8 mouse cellular contexts compared by ENCODE assay signal in the genomic region with DNA sequence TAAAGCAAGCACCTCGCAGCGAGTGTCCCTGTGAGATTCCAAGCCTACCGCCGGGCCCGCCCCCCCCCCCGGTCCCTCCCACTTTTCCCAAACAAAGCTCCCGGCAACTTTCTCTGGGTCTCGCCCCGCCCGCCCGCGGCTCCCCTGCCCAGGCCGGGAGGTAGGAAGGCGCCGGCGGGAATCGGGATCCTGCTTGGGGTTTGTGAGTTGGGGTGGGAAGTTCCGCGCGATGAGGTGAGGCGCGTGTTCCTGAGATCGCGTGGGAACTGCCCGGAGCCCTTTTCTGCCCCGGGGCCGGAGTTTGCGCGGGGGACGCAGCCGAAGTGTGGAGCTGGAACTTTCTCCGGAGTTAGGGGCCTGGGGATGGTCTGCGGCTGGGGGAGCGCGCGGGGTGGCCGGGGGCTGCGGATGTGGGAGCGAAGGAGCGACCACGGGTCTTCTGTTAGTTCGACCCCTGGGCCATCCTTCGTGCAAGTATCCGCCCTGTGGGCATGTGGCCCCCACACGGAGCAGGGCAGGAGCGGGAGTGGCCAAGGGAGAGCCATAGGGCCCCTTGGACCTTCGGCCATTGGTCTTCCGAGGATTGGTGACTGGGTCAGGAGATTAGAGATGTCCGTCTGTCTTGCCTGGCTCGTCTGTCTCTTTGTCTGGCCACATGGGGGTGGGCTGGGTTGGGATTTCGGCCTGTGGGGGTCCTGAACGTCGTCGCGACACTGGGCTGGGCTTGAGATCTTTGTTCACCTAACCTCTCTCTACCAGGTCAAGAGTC. TPM values are rescaled to one million over a fixed set of nuclear protein-coding genes. Genes with fewer than 3 reads are reported as not detected.
DNase-seq lines count a peak whose midpoint lies in the region; ATAC-seq lines count a peak whose summit lies in the region.

Gene Tead2 (plus strand): TSS at position 81 of the 769 bp plus-strand sequence.

- WGBS in heart, embryonic 16.5 days: under 1% methylated on average over 55 of the region's 55 CpGs
- WGBS in limb, embryonic 12.5 days: under 1% methylated on average over 55 of the region's 55 CpGs
- WGBS in midbrain, embryonic 15.5 days: 2% methylated on average over 54 of the region's 55 CpGs

- peak; percentile 73 for ATAC-seq in heart, embryonic 16.5 days (replicated peaks; ENCODE audit: extremely low read depth, insufficient read depth, low FRiP score)
- ATAC-seq in limb, embryonic 12.5 days (ENCODE audit: insufficient number of reproducible peaks, insufficient read depth, low FRiP score, low TSS enrichment, low read depth): peak; percentile 53
- peak; percentile 43 for ATAC-seq in midbrain, embryonic 15.5 days (replicated peaks)

- peaks cover 22% of the 10 kb centered on the region for H3K36me3 ChIP-seq in heart, embryonic 16.5 days (ENCODE audit: control insufficient read depth, insufficient read depth)
- peaks cover 38% of the 10 kb centered on the region for H3K36me3 ChIP-seq in limb, embryonic 12.5 days
- H3K36me3 ChIP-seq in midbrain, embryonic 15.5 days (replicated peaks): no peaks in the 10 kb centered on the region

- H3K27me3 ChIP-seq in heart, embryonic 16.5 days (ENCODE audit: control insufficient read depth, insufficient read depth, low read length): peaks cover 11% of the 10 kb centered on the region
- peaks cover 20% of the 10 kb centered on the region for H3K27me3 ChIP-seq in limb, embryonic 12.5 days
- H3K27me3 ChIP-seq in midbrain, embryonic 15.5 days (replicated peaks): peaks cover 15% of the 10 kb centered on the region

- H3K4me2 ChIP-seq in heart, embryonic 16.5 days (ENCODE audit: low read depth, low read length): peak within 1 kb of the TSS; percentile 91
- peak within 1 kb of the TSS; percentile 98 for H3K4me2 ChIP-seq in limb, embryonic 12.5 days
- H3K4me2 ChIP-seq in midbrain, embryonic 15.5 days: peak within 1 kb of the TSS; percentile 63

- H3K27ac ChIP-seq in heart, embryonic 16.5 days (ENCODE audit: low read length): peak within 1 kb of the TSS; percentile 85
- peak within 1 kb of the TSS; percentile 99 for H3K27ac ChIP-seq in limb, embryonic 12.5 days
- H3K27ac ChIP-seq in midbrain, embryonic 15.5 days: peak within 1 kb of the TSS; percentile 71

- H3K4me1 ChIP-seq in heart, embryonic 16.5 days (ENCODE audit: control insufficient read depth, insufficient read depth, low read length): peaks cover 25% of the 10 kb centered on the region
- peaks cover 43% of the 10 kb centered on the region for H3K4me1 ChIP-seq in limb, embryonic 12.5 days (replicated peaks)
- peaks cover 19% of the 10 kb centered on the region for H3K4me1 ChIP-seq in midbrain, embryonic 15.5 days

- H3K4me3 ChIP-seq in heart, embryonic 16.5 days (ENCODE audit: low read length): peak within 1 kb of the TSS; percentile 90
- peak within 1 kb of the TSS; percentile 88 for H3K4me3 ChIP-seq in limb, embryonic 12.5 days (replicated peaks)
- H3K4me3 ChIP-seq in midbrain, embryonic 15.5 days: peak within 1 kb of the TSS; percentile 42

- no peaks in the 10 kb centered on the region for H3K9me3 ChIP-seq in heart, embryonic 16.5 days (replicated peaks; ENCODE audit: control insufficient read depth, low read length)
- no peaks in the 10 kb centered on the region for H3K9me3 ChIP-seq in limb, embryonic 12.5 days
- no peaks in the 10 kb centered on the region for H3K9me3 ChIP-seq in midbrain, embryonic 15.5 days

- peak within 1 kb of the TSS; percentile 97 for H3K9ac ChIP-seq in heart, embryonic 16.5 days (ENCODE audit: low read length)
- H3K9ac ChIP-seq in limb, embryonic 12.5 days (replicated peaks): peak within 1 kb of the TSS; percentile 99
- peak within 1 kb of the TSS; percentile 43 for H3K9ac ChIP-seq in midbrain, embryonic 15.5 days

- DNase-seq in gastrocnemius, postnatal 4 days (ENCODE audit: low spot score in 2 of 2): peak; percentile 41 to 65
- DNase-seq in gastrocnemius, adult 18-20 months (ENCODE audit: low spot score): no peak
- DNase-seq in embryo, embryonic 10.5 days (ENCODE audit: low spot score): peak; percentile 84
- no peak for DNase-seq in thymus, postnatal 4 days
- DNase-seq in layer of hippocampus, postnatal 25 days (ENCODE audit: extremely low spot score in 1 of 2, low spot score in 1 of 2): no peak

RNA-seq across cellular contexts. Expression of gene Tead2, which starts in this region (rescaled TPM):
- total RNA-seq in gastrocnemius, postnatal 4 days (2021): 10 to 100 TPM; 40.0 to 51.4 TPM
- 1 to 10 TPM; 1.2 to 1.3 TPM for total RNA-seq in gastrocnemius, adult 18-20 months (2021)
- polyA plus RNA-seq in heart, embryonic 16.5 days (2015; fragmentation: Nextera tagmentation; extraction: Ambion mirVana): 88.0 and 92.4 TPM in 2 replicates
- polyA plus RNA-seq in limb, embryonic 12.5 days (2016; fragmentation: Nextera tagmentation; extraction: Ambion mirVana): 316 and 326 TPM in 2 replicates
- 45.7 and 55.8 TPM in 2 replicates for polyA plus RNA-seq in midbrain, embryonic 15.5 days (2015; fragmentation: Nextera tagmentation; extraction: Ambion mirVana)
- 1 to 10 TPM; 4.7 to 5.5 TPM for total RNA-seq in layer of hippocampus, postnatal 25 days (2021)

Comparison
In these comparisons a context has a peak if more than half of its experiments do, and no peak if none do; other contexts are left out.
1. RNA of gene Tead2 (total RNA-seq): 40.0 to 51.4 TPM in gastrocnemius, postnatal 4 days; 4.7 to 5.5 TPM in layer of hippocampus, postnatal 25 days and 1.2 to 1.3 TPM in gastrocnemius, adult 18-20 months; every median in the first group is over 4 times any median in the second.
2. DNase-seq: peak in gastrocnemius, postnatal 4 days (2 of 2) and embryo, embryonic 10.5 days (single experiment); none in gastrocnemius, adult 18-20 months (single experiment), thymus, postnatal 4 days (single experiment) and layer of hippocampus, postnatal 25 days (0 of 2).
3. H3K9ac ChIP-seq: peak in every context shown above with its lines; median percentile 99 in limb, embryonic 12.5 days; 97 in heart, embryonic 16.5 days; 43 in midbrain, embryonic 15.5 days.
4. Peak in every context shown above with its lines, with median percentiles within 50 percentile points of each other: ATAC-seq, H3K27ac ChIP-seq, H3K4me2 ChIP-seq and H3K4me3 ChIP-seq.